27 mouse cellular contexts compared by ENCODE assay signal in genomic region chr13:119886896-119887295, GRCm38 (mm10). TPM values are rescaled to one million over a fixed set of nuclear protein-coding genes. Genes with fewer than 3 reads are reported as not detected.
A peak's percentile ranks its signal among the peaks of the same experiment; 100 is the strongest.
DNase-seq lines count a peak whose midpoint lies in the region; ATAC-seq lines count a peak whose summit lies in the region.
"Not testable (repeated sequence)": the region's sequence is repeated elsewhere in the genome, so short reads cannot be mapped to it uniquely, and the experiment has no call there.
"Had no signal": no experiment of that assay in that cellular context is flagged by ENCODE, and none has a peak within 500 bp of the region (broad histone marks: within the 10 kb centered on the region; RNA-seq: fewer than 3 reads in every experiment).

No protein-coding gene starts in this region.

- not testable (repeated sequence) for H3K9me3 ChIP-seq in forebrain, embryonic 10.5 days; midbrain, embryonic 11.5 days (ENCODE audit: control insufficient read depth, low read length)

- ATAC-seq in midbrain, embryonic 11.5 days (ENCODE audit: low FRiP score) = not testable (repeated sequence)

- not testable (repeated sequence) for H3K36me3 ChIP-seq in forebrain, embryonic 10.5 days (replicated peaks); midbrain, embryonic 11.5 days (ENCODE audit: control insufficient read depth, insufficient read depth, low read length)

- not testable (repeated sequence) for H3K27me3 ChIP-seq in forebrain, embryonic 10.5 days (ENCODE audit: poor library complexity, severe bottlenecking); midbrain, embryonic 11.5 days (ENCODE audit: control insufficient read depth, insufficient read depth, low read length)

- not testable (repeated sequence) for H3K27ac ChIP-seq in forebrain, embryonic 10.5 days; midbrain, embryonic 11.5 days (ENCODE audit: low read depth, low read length)

- peak; percentile 5 for DNase-seq in adrenal gland, adult 2 months
- peak; percentile 21 for DNase-seq in embryo, embryonic 11 days
- DNase-seq in forebrain, embryonic 10.5 days (ENCODE audit: extremely low spot score, low spot score) = peak; percentile 31
- DNase-seq in kidney, adult 11 months = peak; percentile 66
- peak; percentile 18 for DNase-seq in kidney, adult 9 months
- peak; percentile 41 to 46 for DNase-seq in kidney, postnatal 36 days
- DNase-seq in midbrain, embryonic 11.5 days (ENCODE audit: low spot score, missing footprints) = peak; percentile 83

- H3K4me2 ChIP-seq in midbrain, embryonic 11.5 days = not testable (repeated sequence)

- not testable (repeated sequence) for H3K4me1 ChIP-seq in forebrain, embryonic 10.5 days; midbrain, embryonic 11.5 days (ENCODE audit: control insufficient read depth, insufficient read depth, low read length)

- H3K4me3 ChIP-seq in forebrain, embryonic 10.5 days; midbrain, embryonic 11.5 days (ENCODE audit: low read depth, low read length): not testable (repeated sequence)

- 46% methylated on average over 4 of the region's 4 CpGs for WGBS in forebrain, embryonic 10.5 days
- WGBS in midbrain, embryonic 11.5 days = 34% methylated on average over 4 of the region's 4 CpGs

- H3K9ac ChIP-seq in midbrain, embryonic 11.5 days (ENCODE audit: low read length) = not testable (repeated sequence)

RNA-seq across cellular contexts. Expression of gene Tcstv1, which starts 7.7 kb away (rescaled TPM):
- not detected for total RNA-seq in adrenal gland, adult 2 months (2021)
- polyA plus RNA-seq in adrenal gland, adult 2 months (2012; rRNA removed) = not detected in 2 replicates
- polyA plus RNA-seq in forebrain, embryonic 10.5 days (2016; fragmentation: Nextera tagmentation; extraction: Ambion mirVana) = not detected in 2 replicates
- not detected in 2 replicates for polyA plus RNA-seq in midbrain, embryonic 11.5 days (2014; fragmentation: Nextera tagmentation; extraction: Ambion mirVana)
- total RNA-seq: adrenal gland, adult 18-20 months; adrenal gland, postnatal 36 days; forebrain, postnatal 0 days; G1E; gastrocnemius, adult 18-20 months; gastrocnemius, postnatal 14 days; heart, adult 2 months; heart, postnatal 14 days; hematopoietic stem cell, adult 5-6 weeks had no signal
- polyA plus RNA-seq: activated CD4-positive, CD25-positive, alpha-beta regulatory T cell, adult 4 months; cerebellum, adult 2 months; embryonic facial prominence, embryonic 11.5 days; embryonic facial prominence, embryonic 15.5 days; erythroblast, embryonic 14.5 days; forebrain, embryonic 13.5 days; forebrain, postnatal 0 days; G1E; gonadal fat pad, adult 2 months; heart, adult 2 months; heart, embryonic 11.5 days; heart, embryonic 15.5 days; hindbrain, embryonic 15.5 days; intestine, embryonic 16.5 days had no signal

RNA-seq across cellular contexts. Expression of gene Gm21761, which starts 42.2 kb away (rescaled TPM):
- not detected for total RNA-seq in adrenal gland, adult 2 months (2021)
- not detected in 2 replicates for polyA plus RNA-seq in adrenal gland, adult 2 months (2012; rRNA removed)
- not detected in 2 replicates for polyA plus RNA-seq in forebrain, embryonic 10.5 days (2016; fragmentation: Nextera tagmentation; extraction: Ambion mirVana)
- polyA plus RNA-seq in midbrain, embryonic 11.5 days (2014; fragmentation: Nextera tagmentation; extraction: Ambion mirVana) = not detected in 2 replicates
- total RNA-seq: adrenal gland, adult 18-20 months; adrenal gland, postnatal 36 days; forebrain, postnatal 0 days; gastrocnemius, adult 18-20 months; gastrocnemius, postnatal 14 days; heart, adult 2 months; heart, postnatal 14 days; hematopoietic stem cell, adult 5-6 weeks had no signal
- polyA plus RNA-seq: activated CD4-positive, CD25-positive, alpha-beta regulatory T cell, adult 4 months; cerebellum, adult 2 months; embryonic facial prominence, embryonic 11.5 days; embryonic facial prominence, embryonic 15.5 days; erythroblast, embryonic 14.5 days; forebrain, embryonic 13.5 days; forebrain, postnatal 0 days; G1E; gonadal fat pad, adult 2 months; heart, adult 2 months; heart, embryonic 11.5 days; heart, embryonic 15.5 days; hindbrain, embryonic 15.5 days; intestine, embryonic 16.5 days had no signal

RNA-seq across cellular contexts. Expression of gene D13Ertd608e, which starts 51.1 kb away (rescaled TPM):
- not detected for total RNA-seq in adrenal gland, adult 2 months (2021)
- polyA plus RNA-seq in adrenal gland, adult 2 months (2012; rRNA removed) = not detected in 2 replicates
- not detected in 2 replicates for polyA plus RNA-seq in forebrain, embryonic 10.5 days (2016; fragmentation: Nextera tagmentation; extraction: Ambion mirVana)
- not detected in 2 replicates for polyA plus RNA-seq in midbrain, embryonic 11.5 days (2014; fragmentation: Nextera tagmentation; extraction: Ambion mirVana)
- total RNA-seq: adrenal gland, adult 18-20 months; adrenal gland, postnatal 36 days; forebrain, postnatal 0 days; G1E; gastrocnemius, adult 18-20 months; gastrocnemius, postnatal 14 days; heart, adult 2 months; heart, postnatal 14 days; hematopoietic stem cell, adult 5-6 weeks had no signal
- polyA plus RNA-seq: activated CD4-positive, CD25-positive, alpha-beta regulatory T cell, adult 4 months; cerebellum, adult 2 months; embryonic facial prominence, embryonic 11.5 days; embryonic facial prominence, embryonic 15.5 days; erythroblast, embryonic 14.5 days; forebrain, embryonic 13.5 days; forebrain, postnatal 0 days; G1E; gonadal fat pad, adult 2 months; heart, adult 2 months; heart, embryonic 11.5 days; heart, embryonic 15.5 days; hindbrain, embryonic 15.5 days; intestine, embryonic 16.5 days had no signal

RNA-seq across cellular contexts. Expression of gene AF067063, which starts 56.9 kb away (rescaled TPM):
- total RNA-seq in adrenal gland, adult 2 months (2021) = not detected
- not detected in 2 replicates for polyA plus RNA-seq in adrenal gland, adult 2 months (2012; rRNA removed)
- polyA plus RNA-seq in forebrain, embryonic 10.5 days (2016; fragmentation: Nextera tagmentation; extraction: Ambion mirVana) = not detected in 2 replicates
- polyA plus RNA-seq in midbrain, embryonic 11.5 days (2014; fragmentation: Nextera tagmentation; extraction: Ambion mirVana) = not detected in 2 replicates
- total RNA-seq: adrenal gland, adult 18-20 months; adrenal gland, postnatal 36 days; forebrain, postnatal 0 days; G1E; gastrocnemius, adult 18-20 months; gastrocnemius, postnatal 14 days; heart, adult 2 months; heart, postnatal 14 days; hematopoietic stem cell, adult 5-6 weeks had no signal
- polyA plus RNA-seq: activated CD4-positive, CD25-positive, alpha-beta regulatory T cell, adult 4 months; cerebellum, adult 2 months; embryonic facial prominence, embryonic 11.5 days; embryonic facial prominence, embryonic 15.5 days; erythroblast, embryonic 14.5 days; forebrain, embryonic 13.5 days; forebrain, postnatal 0 days; G1E; gonadal fat pad, adult 2 months; heart, adult 2 months; heart, embryonic 11.5 days; heart, embryonic 15.5 days; hindbrain, embryonic 15.5 days; intestine, embryonic 16.5 days had no signal

Comparison
In these comparisons a context has a peak if more than half of its experiments do, and no peak if none do; other contexts are left out.
1. DNase-seq: peak in every context shown above with its lines; median percentile 83 in midbrain, embryonic 11.5 days; 66 in kidney, adult 11 months; 44 in kidney, postnatal 36 days; 31 in forebrain, embryonic 10.5 days; 21 in embryo, embryonic 11 days; 18 in kidney, adult 9 months; 5 in adrenal gland, adult 2 months.